Mouse (Mus musculus) bone marrow, adult 2 months (tissue): ENCODE measurements around the gene Card19.

Source experiments
- CTCF ChIP-seq: fragments of 200-500 bp; IDR thresholded peaks from 2 replicates; pipeline ENCODE4 v1.5.1; 2011; ENCODE audit warnings: low read length, control low read depth; ENCODE audit not compliant: control insufficient read depth, insufficient read depth
- POLR2A ChIP-seq: fragments of 200-500 bp; IDR thresholded peaks from 2 replicates; pipeline ENCODE4 v1.6.1; 2011; ENCODE audit warnings: low read depth, mild to moderate bottlenecking, control low read depth, low read length, borderline replicate concordance; ENCODE audit not compliant: control insufficient read depth

- TF ChIP-seq POLR2A (no peak), CTCF (no peak)
Measured at GRCm38 (mm10) chr13:49193650-49194049, 22.2 kb downstream of the Card19 start.
